Mouse (Mus musculus): ENCODE data around the gene Lrrfip1. TPM values are rescaled to one million over a fixed set of nuclear protein-coding genes. Genes with fewer than 3 reads are reported as not detected.

The Lrrfip1 gene
- polyA plus RNA-seq, 1 experiment: 80.0 TPM

DNA sequence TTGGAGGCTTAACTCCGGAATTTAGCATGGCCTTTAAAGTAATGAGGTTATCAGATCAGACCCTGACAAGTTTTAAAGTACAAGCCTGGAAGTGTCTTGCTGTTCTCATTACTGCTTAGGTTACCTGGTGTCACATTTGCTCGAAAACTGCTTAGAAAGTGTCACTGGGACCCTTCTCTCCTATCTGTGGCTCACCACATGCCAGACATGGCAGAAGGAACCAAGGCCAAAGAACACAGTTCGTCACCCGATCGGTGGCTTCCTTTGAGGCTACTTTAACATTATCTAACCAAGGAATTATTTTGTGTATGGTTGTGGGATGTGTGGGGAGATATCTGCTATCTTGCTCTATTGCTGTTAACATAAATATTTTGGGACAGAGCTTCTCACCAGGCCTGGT lies 95.5 kb downstream of the Lrrfip1 start:
- Histone ChIP-seq H3K4me1 (ENCODE audit: control insufficient read depth, insufficient read depth, low read length) (peaks cover 1% of the 10 kb centered on the region; the same call in 1 of the 2 replicates), H3K27ac (ENCODE audit: insufficient read depth, low read length) (no peak overlapping the region), H3K4me3 (ENCODE audit: insufficient read depth, low read length) (no peak overlapping the region)
- TF ChIP-seq CTCF (IDR thresholded peaks at IDR 0.05; ENCODE audit: extremely low read depth, insufficient read depth, low read length): no peak
- no peak for TF ChIP-seq POLR2A (IDR thresholded peaks at IDR 0.05; ENCODE audit: extremely low read depth, insufficient read depth, low read length)

DNA sequence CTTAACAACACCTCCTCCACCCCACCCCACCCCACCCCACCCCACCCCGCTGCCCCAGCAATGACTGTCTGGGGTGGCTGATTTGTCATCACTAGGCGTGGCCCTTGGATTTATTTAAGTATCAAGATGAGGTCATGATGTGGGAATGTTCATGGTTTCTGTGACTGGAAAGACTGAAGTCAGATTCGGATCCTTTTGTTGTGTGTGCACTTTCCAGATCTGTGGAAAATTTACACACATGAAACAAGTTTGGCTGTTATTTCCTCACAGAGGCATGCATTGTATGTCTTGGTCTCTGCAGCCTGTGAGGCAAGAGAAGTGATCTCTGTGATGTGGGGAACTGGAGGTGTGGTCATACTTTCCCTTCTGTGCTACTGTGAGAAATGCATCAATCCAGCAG lies 96.7 kb downstream of the Lrrfip1 start:
- no peak overlapping the region for H3K4me3 ChIP-seq (ENCODE audit: insufficient read depth, low read length)
- peaks cover 1% of the 10 kb centered on the region; the same call in 1 of the 2 replicates for H3K4me1 ChIP-seq (ENCODE audit: control insufficient read depth, insufficient read depth, low read length)
- no peak for TF ChIP-seq POLR2A (IDR thresholded peaks at IDR 0.05; ENCODE audit: extremely low read depth, insufficient read depth, low read length)
- H3K27ac ChIP-seq (ENCODE audit: insufficient read depth, low read length): no peak overlapping the region

DNA sequence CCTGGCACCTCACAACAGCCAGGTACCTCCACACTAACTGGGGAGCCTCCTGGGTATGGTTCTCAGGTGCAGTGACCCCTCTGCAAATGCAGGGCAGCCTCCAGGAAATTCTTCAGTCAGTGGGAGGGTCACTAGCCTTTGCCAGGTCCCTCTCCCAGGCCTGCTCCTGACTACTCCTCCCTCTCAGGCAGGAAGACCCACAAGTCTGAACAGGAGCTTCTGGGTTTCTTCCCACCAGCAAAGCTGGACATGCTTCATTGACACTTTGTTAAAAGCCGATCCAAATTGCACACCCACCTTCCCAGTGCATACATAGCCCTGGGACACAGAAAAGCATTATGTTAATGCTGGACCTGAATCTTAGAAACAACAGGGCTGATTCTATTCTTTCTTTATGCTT lies 97.3 kb downstream of the Lrrfip1 start:
- Histone ChIP-seq H3K27ac (ENCODE audit: insufficient read depth, low read length) (no peak overlapping the region), H3K4me1 (ENCODE audit: control insufficient read depth, insufficient read depth, low read length) (peaks cover 1% of the 10 kb centered on the region; the same call in 1 of the 2 replicates), H3K4me3 (ENCODE audit: insufficient read depth, low read length) (no peak overlapping the region)
- no peak for TF ChIP-seq CTCF (IDR thresholded peaks at IDR 0.05; ENCODE audit: extremely low read depth, insufficient read depth, low read length)
- TF ChIP-seq POLR2A (IDR thresholded peaks at IDR 0.05; ENCODE audit: extremely low read depth, insufficient read depth, low read length): no peak

DNA sequence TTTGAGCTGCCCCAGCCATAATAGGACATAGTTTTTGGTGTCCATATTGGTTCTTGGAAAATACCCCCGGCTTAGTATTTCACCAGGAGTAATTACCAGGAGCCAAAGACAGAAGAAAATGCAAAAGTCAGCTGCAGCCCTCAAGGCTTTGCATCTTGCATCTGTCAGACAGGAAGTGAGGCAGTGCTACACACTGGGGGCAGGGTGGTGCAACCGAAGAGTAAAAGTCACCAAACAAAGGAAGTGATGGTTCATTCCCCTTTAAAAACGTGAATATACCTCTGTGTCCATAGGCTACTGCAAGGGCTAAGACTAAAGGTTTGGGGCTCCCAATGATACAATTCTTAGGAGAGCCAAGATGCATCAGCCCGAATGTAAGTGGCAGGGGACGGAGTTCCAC lies 98.0 kb downstream of the Lrrfip1 start:
- no peak overlapping the region for H3K4me3 ChIP-seq (ENCODE audit: insufficient read depth, low read length)
- no peak for TF ChIP-seq POLR2A (IDR thresholded peaks at IDR 0.05; ENCODE audit: extremely low read depth, insufficient read depth, low read length)
- TF ChIP-seq CTCF (IDR thresholded peaks at IDR 0.05; ENCODE audit: extremely low read depth, insufficient read depth, low read length): no peak
- no peak overlapping the region for H3K27ac ChIP-seq (ENCODE audit: insufficient read depth, low read length)
- peaks cover 1% of the 10 kb centered on the region; the same call in 1 of the 2 replicates for H3K4me1 ChIP-seq (ENCODE audit: control insufficient read depth, insufficient read depth, low read length)

DNA sequence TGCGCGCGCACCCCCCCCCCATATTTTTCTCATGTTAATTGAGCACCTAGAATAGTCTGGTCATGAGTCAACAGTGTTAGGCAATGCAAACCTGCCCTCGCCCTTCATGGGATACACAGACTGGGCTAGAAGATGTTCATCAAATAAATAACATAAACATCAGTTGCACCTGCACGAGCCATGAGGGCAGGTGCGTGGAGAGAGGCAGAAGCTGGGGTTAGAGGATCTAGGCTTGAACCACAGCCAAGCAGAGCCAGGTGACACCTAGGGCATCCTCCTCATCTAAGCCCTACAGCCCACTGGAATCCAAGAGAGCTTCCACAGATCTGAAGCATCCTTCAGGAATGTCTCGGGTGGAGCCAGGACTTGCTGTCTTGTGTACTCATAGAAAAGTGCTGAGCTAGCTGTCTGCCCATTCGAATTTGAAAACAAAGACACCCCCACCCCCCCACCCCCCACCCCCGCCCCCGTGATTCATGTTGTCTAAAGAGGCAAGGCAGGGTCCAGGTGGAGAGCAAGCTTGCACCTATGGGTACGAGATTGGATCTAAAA lies 98.8 kb downstream of the Lrrfip1 start:
- TF ChIP-seq POLR2A (IDR thresholded peaks at IDR 0.05; ENCODE audit: extremely low read depth, insufficient read depth, low read length) (no peak), CTCF (IDR thresholded peaks at IDR 0.05; ENCODE audit: extremely low read depth, insufficient read depth, low read length) (no peak)
- Histone ChIP-seq H3K4me3 (ENCODE audit: insufficient read depth, low read length) (no peak overlapping the region), H3K4me1 (ENCODE audit: control insufficient read depth, insufficient read depth, low read length) (peaks cover 1% of the 10 kb centered on the region; the same call in 1 of the 2 replicates), H3K27ac (ENCODE audit: insufficient read depth, low read length) (no peak overlapping the region)

DNA sequence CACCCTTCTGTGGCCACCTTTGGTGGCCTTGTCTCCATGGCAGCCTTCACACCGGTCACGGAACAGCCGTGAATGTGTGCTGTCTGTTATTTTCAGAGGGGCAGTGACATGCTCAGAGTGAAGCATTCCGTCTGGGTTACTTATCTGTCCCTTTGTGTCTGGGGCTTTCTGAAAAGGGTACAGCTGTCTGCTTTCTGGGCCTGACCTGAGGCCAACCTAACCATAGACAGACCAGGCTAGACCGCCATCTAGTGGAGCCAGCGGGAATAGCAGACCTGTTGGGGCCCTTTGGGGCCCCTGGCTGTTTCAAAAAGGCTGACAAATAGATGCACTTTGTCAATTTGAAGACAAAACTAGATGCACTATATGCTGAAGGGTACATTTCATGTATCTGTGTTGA lies 100.3 kb downstream of the Lrrfip1 start:
- Histone ChIP-seq H3K27ac (ENCODE audit: insufficient read depth, low read length) (no peak overlapping the region), H3K4me1 (ENCODE audit: control insufficient read depth, insufficient read depth, low read length) (peaks cover 1% of the 10 kb centered on the region; the same call in 1 of the 2 replicates), H3K4me3 (ENCODE audit: insufficient read depth, low read length) (no peak overlapping the region)
- TF ChIP-seq POLR2A (IDR thresholded peaks at IDR 0.05; ENCODE audit: extremely low read depth, insufficient read depth, low read length) (no peak), CTCF (IDR thresholded peaks at IDR 0.05; ENCODE audit: extremely low read depth, insufficient read depth, low read length) (peak; percentile 74)

DNA sequence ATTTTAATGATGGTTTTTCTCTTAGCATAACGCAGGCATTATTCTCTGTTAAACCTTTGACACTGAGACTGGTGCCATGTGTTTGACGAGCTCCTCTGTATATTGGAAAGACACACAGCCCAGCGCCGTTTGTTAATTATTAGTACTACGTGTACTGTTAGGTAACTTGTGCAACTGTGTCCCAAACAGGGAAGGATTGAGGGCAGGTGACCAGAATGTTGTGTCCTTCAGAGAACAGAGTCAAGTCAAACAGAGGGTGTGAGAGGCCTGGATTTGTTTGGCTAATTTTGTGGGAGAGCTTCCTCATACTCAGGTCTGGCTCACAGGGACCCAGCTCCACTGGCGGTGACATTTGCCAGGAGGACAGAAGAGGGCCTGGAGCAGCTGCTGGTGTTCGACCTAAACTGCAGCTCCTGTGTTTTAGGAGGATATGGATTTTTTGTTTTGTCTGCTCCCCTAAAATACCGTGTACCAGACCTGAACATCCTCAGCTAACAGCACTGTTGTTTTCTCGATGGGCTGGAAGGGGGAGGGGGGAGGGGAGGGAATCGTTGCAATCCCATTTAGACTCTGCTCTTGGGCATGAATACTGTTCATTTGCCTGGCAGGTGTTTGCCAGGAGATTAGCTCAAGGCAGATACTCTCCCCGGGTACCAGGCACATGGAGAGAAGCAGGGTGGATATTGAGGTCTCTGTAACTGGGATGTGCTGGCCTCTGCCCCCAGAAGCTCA lies 103.3 kb downstream of the Lrrfip1 start:
- no peaks in the 10 kb centered on the region for H3K4me1 ChIP-seq (ENCODE audit: control insufficient read depth, insufficient read depth, low read length)
- no peak for TF ChIP-seq CTCF (IDR thresholded peaks at IDR 0.05; ENCODE audit: extremely low read depth, insufficient read depth, low read length)
- no peak for TF ChIP-seq POLR2A (IDR thresholded peaks at IDR 0.05; ENCODE audit: extremely low read depth, insufficient read depth, low read length)
- H3K4me3 ChIP-seq (ENCODE audit: insufficient read depth, low read length): no peak overlapping the region
- H3K27ac ChIP-seq (ENCODE audit: insufficient read depth, low read length): no peak overlapping the region

DNA sequence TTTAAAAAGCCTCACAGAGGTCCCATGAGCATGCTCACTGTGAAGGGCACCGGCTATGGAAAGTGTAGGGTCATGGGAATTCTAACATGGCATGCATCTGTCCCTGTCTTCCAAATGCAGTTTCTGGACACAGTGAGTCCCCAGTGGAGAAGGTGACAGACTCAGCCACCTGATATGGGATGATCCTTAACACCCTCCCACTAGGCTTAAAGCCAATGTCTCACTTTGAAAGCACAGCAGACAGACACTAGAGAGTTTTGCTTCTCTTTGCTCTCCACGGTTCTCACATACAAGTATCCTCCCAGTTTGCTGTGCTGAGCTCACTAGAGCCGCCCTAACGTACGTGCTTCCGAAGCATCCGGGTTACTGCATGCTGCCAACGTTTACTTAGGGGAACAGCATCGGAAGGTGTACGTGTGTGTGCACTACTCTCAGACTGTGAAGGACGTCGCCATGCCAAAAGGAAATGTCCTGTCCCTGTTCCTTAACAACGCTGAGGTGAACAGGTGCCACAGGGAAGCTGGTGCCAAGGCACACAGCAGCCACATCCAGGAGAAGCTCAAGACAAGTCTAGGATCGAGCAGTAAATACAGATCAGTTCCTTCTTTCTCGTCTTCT lies 104.9 kb downstream of the Lrrfip1 start:
- Histone ChIP-seq H3K4me1 (ENCODE audit: control insufficient read depth, insufficient read depth, low read length) (no peaks in the 10 kb centered on the region), H3K27ac (ENCODE audit: insufficient read depth, low read length) (no peak overlapping the region), H3K4me3 (ENCODE audit: insufficient read depth, low read length) (no peak overlapping the region)
- TF ChIP-seq POLR2A (IDR thresholded peaks at IDR 0.05; ENCODE audit: extremely low read depth, insufficient read depth, low read length) (no peak), CTCF (IDR thresholded peaks at IDR 0.05; ENCODE audit: extremely low read depth, insufficient read depth, low read length) (no peak)

DNA sequence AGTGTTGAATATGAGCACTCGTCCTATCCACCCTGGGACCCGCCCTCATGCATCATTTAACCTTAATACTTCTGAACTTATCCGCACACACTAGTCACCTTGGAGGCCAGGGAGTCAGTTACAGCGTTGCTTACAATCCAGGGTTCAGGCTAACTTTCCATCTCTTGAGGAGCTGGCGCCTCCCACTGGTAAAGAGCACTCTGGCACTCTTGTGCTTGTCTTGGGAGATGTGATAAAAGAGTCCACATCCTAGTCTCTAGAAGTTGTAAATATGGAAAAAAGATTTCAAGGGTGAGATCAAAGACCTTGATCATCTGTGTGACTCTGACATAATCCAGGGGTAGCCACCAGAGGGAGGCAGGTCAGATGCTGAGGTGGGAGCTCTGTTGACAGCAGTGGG lies 109.0 kb downstream of the Lrrfip1 start:
- Histone ChIP-seq H3K27ac (ENCODE audit: insufficient read depth, low read length) (no peak overlapping the region), H3K4me1 (ENCODE audit: control insufficient read depth, insufficient read depth, low read length) (no peaks in the 10 kb centered on the region), H3K4me3 (ENCODE audit: insufficient read depth, low read length) (no peak overlapping the region)
- TF ChIP-seq POLR2A (IDR thresholded peaks at IDR 0.05; ENCODE audit: extremely low read depth, insufficient read depth, low read length) (no peak), CTCF (IDR thresholded peaks at IDR 0.05; ENCODE audit: extremely low read depth, insufficient read depth, low read length) (peak; percentile 45)

DNA sequence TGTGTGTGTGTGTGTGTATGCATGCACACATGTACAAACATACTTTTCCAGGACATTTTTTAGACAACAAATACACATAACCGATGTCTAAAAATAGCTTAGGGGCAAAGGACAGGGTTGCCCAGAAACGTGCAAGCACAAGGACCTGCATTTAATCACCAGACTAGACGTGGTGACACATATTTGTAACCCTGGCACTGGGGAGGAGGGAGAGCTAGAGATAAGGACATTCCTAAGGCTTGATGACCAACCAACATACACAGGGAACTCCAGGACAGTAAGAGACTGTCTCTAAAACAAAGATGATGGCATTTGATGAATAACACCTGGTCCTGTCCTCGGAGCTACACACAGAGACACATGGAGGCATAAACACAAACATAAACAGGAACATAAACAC lies 110.8 kb downstream of the Lrrfip1 start:
- no peak for TF ChIP-seq POLR2A (IDR thresholded peaks at IDR 0.05; ENCODE audit: extremely low read depth, insufficient read depth, low read length)
- Histone ChIP-seq H3K4me3 (ENCODE audit: insufficient read depth, low read length) (no peak overlapping the region), H3K4me1 (ENCODE audit: control insufficient read depth, insufficient read depth, low read length) (no peaks in the 10 kb centered on the region), H3K27ac (ENCODE audit: insufficient read depth, low read length) (no peak overlapping the region)
